In the genomic region with DNA sequence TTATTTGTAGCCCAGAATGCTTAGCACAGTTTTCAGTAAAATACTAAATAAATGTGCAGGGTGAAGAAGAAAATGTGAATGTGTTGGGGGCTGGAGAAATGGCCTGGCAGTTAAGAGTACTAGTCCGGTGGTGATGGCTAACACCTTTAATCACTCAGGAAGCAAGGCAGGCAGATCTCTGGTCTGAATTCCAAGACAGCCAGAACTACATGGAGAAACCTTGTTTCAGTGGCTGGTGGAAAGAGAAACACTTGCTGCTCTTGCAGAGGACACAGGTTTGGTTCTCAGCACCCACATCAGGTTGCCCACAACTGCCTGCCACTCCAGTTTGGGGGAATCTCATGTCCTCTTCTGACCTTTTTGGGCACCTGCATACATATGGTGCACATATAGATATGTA, we compare ENCODE assay signal across 25 mouse cellular contexts. TPM values are rescaled to one million over a fixed set of nuclear protein-coding genes. Genes with fewer than 3 reads are reported as not detected.
DNase-seq lines count a peak whose midpoint lies in the region; ATAC-seq and TF ChIP-seq lines count a peak whose summit lies in the region.
"Had no signal": no experiment of that assay in that cellular context is flagged by ENCODE, and none has a peak within 500 bp of the region (broad histone marks: within the 10 kb centered on the region; RNA-seq: fewer than 3 reads in every experiment).

No protein-coding gene starts in this region.

- H3K9ac ChIP-seq in forebrain, embryonic 15.5 days (replicated peaks): no peak overlapping the region
- no peak overlapping the region for H3K9ac ChIP-seq in forebrain, embryonic 11.5 days (ENCODE audit: low read length)
- no peak overlapping the region for H3K9ac ChIP-seq in midbrain, embryonic 11.5 days (ENCODE audit: low read length)
- H3K9ac ChIP-seq: embryonic facial prominence, embryonic 12.5 days; forebrain, embryonic 12.5 days; forebrain, postnatal 0 days had no signal

- no peak for DNase-seq in forebrain, embryonic 11.5 days (ENCODE audit: low spot score)
- DNase-seq in layer of hippocampus, adult 2 months (ENCODE audit: low spot score in 2 of 2): no peak
- DNase-seq in layer of hippocampus, adult 11-12 months (ENCODE audit: low spot score): no peak
- peak; percentile 65 for DNase-seq in midbrain, embryonic 11.5 days (ENCODE audit: low spot score, missing footprints)
- no peak for DNase-seq in midbrain, embryonic 10.5 days (ENCODE audit: low spot score)
- DNase-seq: adrenal gland, adult 8-10 months; adrenal gland, postnatal 14 days; adrenal gland, postnatal 36 days; B cell, adult 2 months; cerebellum, adult 11-12 months; cerebellum, adult 2 months; cerebellum, adult 9-10 months; cerebellum, postnatal 10 days; cerebellum, postnatal 25 days; forebrain, postnatal 0 days had no signal

- H3K9me3 ChIP-seq in forebrain, embryonic 15.5 days: no peaks in the 10 kb centered on the region
- H3K9me3 ChIP-seq in forebrain, embryonic 11.5 days (ENCODE audit: control insufficient read depth, low read length): no peaks in the 10 kb centered on the region
- H3K9me3 ChIP-seq in midbrain, embryonic 11.5 days (ENCODE audit: control insufficient read depth, low read length): no peaks in the 10 kb centered on the region
- no peaks in the 10 kb centered on the region for H3K9me3 ChIP-seq in midbrain, embryonic 10.5 days (replicated peaks)
- H3K9me3 ChIP-seq: embryonic facial prominence, embryonic 10.5 days; embryonic facial prominence, embryonic 12.5 days; forebrain, embryonic 12.5 days; G1E had no signal

- no peak overlapping the region for H3K4me2 ChIP-seq in forebrain, embryonic 15.5 days (replicated peaks)
- H3K4me2 ChIP-seq in forebrain, embryonic 11.5 days (ENCODE audit: low read depth, low read length, severe bottlenecking): no peak overlapping the region
- H3K4me2 ChIP-seq in midbrain, embryonic 11.5 days: no peak overlapping the region
- H3K4me2 ChIP-seq: embryonic facial prominence, embryonic 12.5 days; forebrain, embryonic 12.5 days had no signal

- H3K27ac ChIP-seq in forebrain, embryonic 15.5 days (replicated peaks): 0 out of 2 replicates have a peak overlapping the region, but pooled peaks have one; percentile 23
- H3K27ac ChIP-seq in forebrain, embryonic 11.5 days (ENCODE audit: low read depth, low read length): no peak overlapping the region
- H3K27ac ChIP-seq in layer of hippocampus, adult 2 months: peak overlapping the region; percentile 86; the same call in 1 of the 2 replicates
- no peak overlapping the region for H3K27ac ChIP-seq in midbrain, embryonic 11.5 days (ENCODE audit: low read depth, low read length)
- no peak overlapping the region for H3K27ac ChIP-seq in midbrain, embryonic 10.5 days (replicated peaks)
- H3K27ac ChIP-seq: embryonic facial prominence, embryonic 10.5 days; embryonic facial prominence, embryonic 12.5 days had no signal

- WGBS in forebrain, embryonic 15.5 days: 94% methylated on average over 1 of the region's 1 CpGs
- WGBS in forebrain, embryonic 11.5 days: 94% methylated on average over 1 of the region's 1 CpGs
- 100% methylated on average over 1 of the region's 1 CpGs for WGBS in midbrain, embryonic 11.5 days
- WGBS in midbrain, embryonic 10.5 days: 97% methylated on average over 1 of the region's 1 CpGs

- peaks cover 16% of the 10 kb centered on the region for H3K4me1 ChIP-seq in forebrain, embryonic 15.5 days
- H3K4me1 ChIP-seq in forebrain, embryonic 11.5 days (replicated peaks; ENCODE audit: control insufficient read depth, insufficient read depth, low read length): no peaks in the 10 kb centered on the region
- no peaks in the 10 kb centered on the region for H3K4me1 ChIP-seq in midbrain, embryonic 11.5 days (ENCODE audit: control insufficient read depth, insufficient read depth, low read length)
- H3K4me1 ChIP-seq in midbrain, embryonic 10.5 days: peaks cover 4% of the 10 kb centered on the region; the same call in 1 of the 2 replicates

- ATAC-seq in forebrain, embryonic 15.5 days (replicated peaks): no peak
- ATAC-seq in forebrain, embryonic 11.5 days (replicated peaks; ENCODE audit: low FRiP score): no peak
- ATAC-seq in midbrain, embryonic 11.5 days (ENCODE audit: low FRiP score): no peak
- ATAC-seq: activated CD4-positive, CD25-positive, alpha-beta regulatory T cell, adult 4 months; CD4-positive, CD25-positive, alpha-beta regulatory T cell, adult 4 months; forebrain, embryonic 14.5 days; Patski had no signal

- no peak overlapping the region for H3K4me3 ChIP-seq in forebrain, embryonic 15.5 days
- no peak overlapping the region for H3K4me3 ChIP-seq in forebrain, embryonic 11.5 days (ENCODE audit: low read depth, low read length)
- H3K4me3 ChIP-seq in layer of hippocampus, adult 2 months: no peak overlapping the region
- no peak overlapping the region for H3K4me3 ChIP-seq in midbrain, embryonic 11.5 days (ENCODE audit: low read depth, low read length)
- no peak overlapping the region for H3K4me3 ChIP-seq in midbrain, embryonic 10.5 days
- H3K4me3 ChIP-seq: embryonic facial prominence, embryonic 10.5 days; embryonic facial prominence, embryonic 12.5 days; forebrain, embryonic 12.5 days had no signal

- no peak for TF ChIP-seq CTCF in layer of hippocampus, adult 2 months (conservative IDR thresholded peaks at IDR 0.05)

- H3K27me3 ChIP-seq in forebrain, embryonic 15.5 days: no peaks in the 10 kb centered on the region
- H3K27me3 ChIP-seq in forebrain, embryonic 11.5 days (ENCODE audit: control insufficient read depth, insufficient read depth, low read length): no peaks in the 10 kb centered on the region
- no peaks in the 10 kb centered on the region for H3K27me3 ChIP-seq in midbrain, embryonic 11.5 days (ENCODE audit: control insufficient read depth, insufficient read depth, low read length)
- no peaks in the 10 kb centered on the region for H3K27me3 ChIP-seq in midbrain, embryonic 10.5 days (ENCODE audit: low read depth, poor library complexity, severe bottlenecking)
- H3K27me3 ChIP-seq: CH12.LX; embryonic facial prominence, embryonic 12.5 days; forebrain, embryonic 12.5 days; Patski had no signal

- H3K36me3 ChIP-seq in forebrain, embryonic 15.5 days: 0 out of 2 replicates have a peak, but pooled peaks cover 3% of the 10 kb centered on the region
- no peaks in the 10 kb centered on the region for H3K36me3 ChIP-seq in forebrain, embryonic 11.5 days (ENCODE audit: control insufficient read depth, insufficient read depth, low read length)
- no peaks in the 10 kb centered on the region; the same call in 1 of the 2 replicates for H3K36me3 ChIP-seq in midbrain, embryonic 11.5 days (ENCODE audit: control insufficient read depth, insufficient read depth, low read length)
- peaks cover 52% of the 10 kb centered on the region for H3K36me3 ChIP-seq in midbrain, embryonic 10.5 days

RNA-seq across cellular contexts. Expression of gene Rcor2, which starts 33.0 kb away (rescaled TPM):
- 60.7 and 67.7 TPM in 2 replicates for polyA plus RNA-seq in forebrain, embryonic 15.5 days (2015; fragmentation: Nextera tagmentation; extraction: Ambion mirVana)
- 62.8 and 72.4 TPM in 2 replicates for polyA plus RNA-seq in forebrain, embryonic 11.5 days (2014; fragmentation: Nextera tagmentation; extraction: Ambion mirVana)
- total RNA-seq in layer of hippocampus, adult 2 months (2021): 10 to 100 TPM; 17.0 to 18.2 TPM
- polyA plus RNA-seq in midbrain, embryonic 11.5 days (2014; fragmentation: Nextera tagmentation; extraction: Ambion mirVana): 33.8 and 36.9 TPM in 2 replicates
- polyA plus RNA-seq in midbrain, embryonic 10.5 days (2016; fragmentation: Nextera tagmentation; extraction: Ambion mirVana): 62.2 and 73.1 TPM in 2 replicates
- polyA plus RNA-seq: activated CD4-positive, CD25-positive, alpha-beta regulatory T cell, adult 4 months had no signal

RNA-seq across cellular contexts. Expression of gene Mark2, which starts 41.6 kb away (rescaled TPM):
- polyA plus RNA-seq in forebrain, embryonic 15.5 days (2015; fragmentation: Nextera tagmentation; extraction: Ambion mirVana): 52.8 and 57.7 TPM in 2 replicates
- 61.2 and 62.0 TPM in 2 replicates for polyA plus RNA-seq in forebrain, embryonic 11.5 days (2014; fragmentation: Nextera tagmentation; extraction: Ambion mirVana)
- 100 to 1,000 TPM; 119 to 127 TPM for total RNA-seq in layer of hippocampus, adult 2 months (2021)
- 43.0 and 53.9 TPM in 2 replicates for polyA plus RNA-seq in midbrain, embryonic 11.5 days (2014; fragmentation: Nextera tagmentation; extraction: Ambion mirVana)
- polyA plus RNA-seq in midbrain, embryonic 10.5 days (2016; fragmentation: Nextera tagmentation; extraction: Ambion mirVana): 45.5 and 46.0 TPM in 2 replicates

RNA-seq across cellular contexts. Expression of gene Naa40, which starts 59.1 kb away (rescaled TPM):
- polyA plus RNA-seq in forebrain, embryonic 15.5 days (2015; fragmentation: Nextera tagmentation; extraction: Ambion mirVana): 69.2 and 69.5 TPM in 2 replicates
- polyA plus RNA-seq in forebrain, embryonic 11.5 days (2014; fragmentation: Nextera tagmentation; extraction: Ambion mirVana): 106 and 107 TPM in 2 replicates
- 10 to 100 TPM; 34.2 to 38.1 TPM for total RNA-seq in layer of hippocampus, adult 2 months (2021)
- polyA plus RNA-seq in midbrain, embryonic 11.5 days (2014; fragmentation: Nextera tagmentation; extraction: Ambion mirVana): 94.3 and 103 TPM in 2 replicates
- 105 and 107 TPM in 2 replicates for polyA plus RNA-seq in midbrain, embryonic 10.5 days (2016; fragmentation: Nextera tagmentation; extraction: Ambion mirVana)

Comparison
In these comparisons a context has a peak if more than half of its experiments do, and no peak if none do; other contexts are left out.
1. H3K27ac ChIP-seq: peak in forebrain, embryonic 15.5 days (single experiment) and layer of hippocampus, adult 2 months (single experiment); none in forebrain, embryonic 11.5 days (single experiment), midbrain, embryonic 11.5 days (single experiment) and midbrain, embryonic 10.5 days (single experiment).